Mouse (Mus musculus): ENCODE data around the gene Fbxo31. TPM values are rescaled to one million over a fixed set of nuclear protein-coding genes. Genes with fewer than 3 reads are reported as not detected.

The Fbxo31 gene
- total and polyA plus RNA-seq, 2 experiments from 2014 or later: 38.2 to 58.3 TPM

GRCm38 (mm10) chr8:121589205-121589726, 10.7 kb upstream of the Fbxo31 start:
- Histone ChIP-seq H3K4me3 (ENCODE audit: low read depth, low read length) (no peak overlapping the region), H3K36me3 (ENCODE audit: insufficient read depth) (peaks cover 8% of the 10 kb centered on the region; the same call in 1 of the 2 replicates), H3K4me2 (ENCODE audit: low read depth) (peak overlapping the region; percentile 86; the same call in 1 of the 2 replicates), H3K27ac (ENCODE audit: low read depth, low read length) (no peak overlapping the region), H3K9me3 (ENCODE audit: low read length) (no peaks in the 10 kb centered on the region), H3K4me1 (ENCODE audit: insufficient read depth) (peaks cover 18% of the 10 kb centered on the region), H3K27me3 (ENCODE audit: insufficient read depth, low read length) (no peaks in the 10 kb centered on the region), H3K9ac (no peak overlapping the region)
- no peak for ATAC-seq
- no peak for TF ChIP-seq CTCF (IDR thresholded peaks at IDR 0.05; ENCODE audit: low read depth)
- WGBS: 41% methylated on average over 2 of the region's 2 CpGs
- no peak for DNase-seq

GRCm38 (mm10) chr8:121588750-121589149, 10.1 kb upstream of the Fbxo31 start:
- Histone ChIP-seq H3K9me3 (ENCODE audit: low read length) (no peaks in the 10 kb centered on the region), H3K27ac (ENCODE audit: low read depth, low read length) (no peak overlapping the region), H3K4me1 (ENCODE audit: insufficient read depth) (peaks cover 18% of the 10 kb centered on the region), H3K27me3 (ENCODE audit: insufficient read depth, low read length) (no peaks in the 10 kb centered on the region), H3K9ac (no peak overlapping the region), H3K4me2 (ENCODE audit: low read depth) (no peak overlapping the region), H3K4me3 (ENCODE audit: low read depth, low read length) (no peak overlapping the region), H3K36me3 (ENCODE audit: insufficient read depth) (peaks cover 4% of the 10 kb centered on the region; the same call in 1 of the 2 replicates)
- WGBS: 93% methylated on average over 4 of the region's 4 CpGs
- ATAC-seq (no peak), DNase-seq (no peak)
- TF ChIP-seq CTCF (IDR thresholded peaks at IDR 0.05; ENCODE audit: low read depth): no peak

- H3K27me3 ChIP-seq (ENCODE audit: insufficient read depth, low read length): no peaks in the 10 kb centered on the region
- TF ChIP-seq CTCF (IDR thresholded peaks at IDR 0.05; ENCODE audit: low read depth): no peak
- H3K9me3 ChIP-seq (ENCODE audit: low read length): no peaks in the 10 kb centered on the region
- H3K4me1 ChIP-seq (ENCODE audit: insufficient read depth): peaks cover 2% of the 10 kb centered on the region; the same call in 1 of the 2 replicates
- DNase-seq (peak; percentile 99), ATAC-seq (peak; percentile 97)
- H3K36me3 ChIP-seq (ENCODE audit: insufficient read depth): no peaks in the 10 kb centered on the region
- H3K9ac ChIP-seq: peak overlapping the region; percentile 66
- H3K4me3 ChIP-seq (ENCODE audit: low read depth, low read length): peak overlapping the region; percentile 59
- WGBS: 2% methylated on average over 47 of the region's 47 CpGs
- peak overlapping the region; percentile 78 for H3K27ac ChIP-seq (ENCODE audit: low read depth, low read length)
- peak overlapping the region; percentile 65 for H3K4me2 ChIP-seq (ENCODE audit: low read depth)
These were observed 6.7 kb upstream of the Fbxo31 start for GRCm38 (mm10) chr8:121585159-121585825.

GRCm38 (mm10) chr8:121584730-121585129, 6.1 kb upstream of the Fbxo31 start:
- no peaks in the 10 kb centered on the region for H3K27me3 ChIP-seq (ENCODE audit: insufficient read depth, low read length)
- H3K4me2 ChIP-seq (ENCODE audit: low read depth): peak overlapping the region; percentile 65
- H3K4me3 ChIP-seq (ENCODE audit: low read depth, low read length): peak overlapping the region; percentile 59
- H3K36me3 ChIP-seq (ENCODE audit: insufficient read depth): no peaks in the 10 kb centered on the region
- peak overlapping the region; percentile 66; the same call in 1 of the 2 replicates for H3K9ac ChIP-seq
- DNase-seq (no peak), ATAC-seq (no peak)
- H3K27ac ChIP-seq (ENCODE audit: low read depth, low read length): peak overlapping the region; percentile 78; the same call in 1 of the 2 replicates
- H3K9me3 ChIP-seq (ENCODE audit: low read length): no peaks in the 10 kb centered on the region
- peaks cover 2% of the 10 kb centered on the region; the same call in 1 of the 2 replicates for H3K4me1 ChIP-seq (ENCODE audit: insufficient read depth)
- 48% methylated on average over 13 of the region's 13 CpGs for WGBS
- no peak for TF ChIP-seq CTCF (IDR thresholded peaks at IDR 0.05; ENCODE audit: low read depth)

- ATAC-seq (no peak), DNase-seq (no peak)
- H3K27me3 ChIP-seq (ENCODE audit: insufficient read depth, low read length): no peaks in the 10 kb centered on the region
- no peaks in the 10 kb centered on the region for H3K36me3 ChIP-seq (ENCODE audit: insufficient read depth)
- TF ChIP-seq CTCF (IDR thresholded peaks at IDR 0.05; ENCODE audit: low read depth): no peak
- peaks cover 2% of the 10 kb centered on the region; the same call in 1 of the 2 replicates for H3K4me1 ChIP-seq (ENCODE audit: insufficient read depth)
- no peak overlapping the region for H3K9ac ChIP-seq
- no peaks in the 10 kb centered on the region for H3K9me3 ChIP-seq (ENCODE audit: low read length)
- WGBS: 54% methylated on average over 8 of the region's 8 CpGs
- no peak overlapping the region for H3K4me2 ChIP-seq (ENCODE audit: low read depth)
- H3K4me3 ChIP-seq (ENCODE audit: low read depth, low read length): no peak overlapping the region
- H3K27ac ChIP-seq (ENCODE audit: low read depth, low read length): no peak overlapping the region
These were observed 5.0 kb upstream of the Fbxo31 start for GRCm38 (mm10) chr8:121583653-121584052.

GRCm38 (mm10) chr8:121580465-121580864, 1.9 kb upstream of the Fbxo31 start:
- no peak for TF ChIP-seq CTCF (IDR thresholded peaks at IDR 0.05; ENCODE audit: low read depth)
- DNase-seq (no peak), ATAC-seq (no peak)
- 39% methylated on average over 9 of the region's 9 CpGs for WGBS
- Histone ChIP-seq H3K9ac (no peak overlapping the region), H3K4me3 (ENCODE audit: low read depth, low read length) (no peak overlapping the region), H3K4me1 (ENCODE audit: insufficient read depth) (peaks cover 11% of the 10 kb centered on the region), H3K27me3 (ENCODE audit: insufficient read depth, low read length) (no peaks in the 10 kb centered on the region), H3K27ac (ENCODE audit: low read depth, low read length) (no peak overlapping the region), H3K36me3 (ENCODE audit: insufficient read depth) (no peaks in the 10 kb centered on the region), H3K9me3 (ENCODE audit: low read length) (no peaks in the 10 kb centered on the region), H3K4me2 (ENCODE audit: low read depth) (no peak overlapping the region)

Data from forebrain, postnatal 0 days (tissue).